Mouse (Mus musculus) liver, embryonic 14.5 days (tissue): ENCODE data around the gene Tceal9. TPM values are rescaled to one million over a fixed set of nuclear protein-coding genes. Genes with fewer than 3 reads are reported as not detected.

Source experiments
- ATAC-seq: fragments of 200-750 bp; cut with Nextera tagmentation; 2 replicates; pipeline ENCODE4 v1.8.0; 2017; ENCODE audit warnings: moderate number of reproducible peaks, mild to moderate bottlenecking, moderate library complexity; ENCODE audit not compliant: insufficient read depth
- DNase-seq, 3 experiments: peaks; one replicate each; pipeline ENCODE4 v3.0.0-alpha.2; 2012 to 2013; ENCODE audit warnings: low read depth in 3 of 3, low spot score in 3 of 3
- H3K27ac ChIP-seq: fragments of 300-500 bp; sonication (generic); 2 replicates; pipeline ENCODE4 v1.5.1; 2014; ENCODE audit warnings: moderate library complexity, mild to moderate bottlenecking, control low read depth, inconsistent platforms
- H3K27me3 ChIP-seq: fragments of 300-500 bp; sonication (generic); 2 replicates; pipeline ENCODE4 v1.6.1; 2014; ENCODE audit warnings: mild to moderate bottlenecking, low read length, moderate library complexity; ENCODE audit not compliant: control insufficient read depth, insufficient read depth
- H3K36me3 ChIP-seq: fragments of 300-500 bp; sonication (generic); replicated peaks from 2 replicates; pipeline ENCODE4 v1.6.1; 2014; ENCODE audit warnings: low read depth; ENCODE audit not compliant: control insufficient read depth, insufficient read depth
- H3K4me1 ChIP-seq, 2 experiments: fragments of 200-500 bp in 1 of 2; fragments of 300-500 bp in 1 of 2; sonication (generic) in 1 of 2; replicated peaks; 2 replicates each; pipeline ENCODE4 v1.6.1; 2012 to 2014; ENCODE audit warnings: antibody characterized with exemption in 1 of 2, inconsistent platforms in 1 of 2, low read length in 1 of 2; ENCODE audit not compliant: control insufficient read depth in 2 of 2, insufficient read depth in 2 of 2
- H3K4me2 ChIP-seq: fragments of 300-500 bp; sonication (generic); 2 replicates; pipeline ENCODE4 v1.6.1; 2014; ENCODE audit warnings: low read depth, mild to moderate bottlenecking, control low read depth, moderate library complexity
- H3K4me3 ChIP-seq, 2 experiments: fragments of 200-500 bp in 1 of 2; fragments of 300-500 bp in 1 of 2; sonication (generic) in 1 of 2; 2 replicates each; pipeline ENCODE4 v1.5.1; 2012 to 2014; ENCODE audit warnings: low read depth in 2 of 2, low read length in 2 of 2, mild to moderate bottlenecking in 2 of 2, control low read depth in 1 of 2, inconsistent platforms in 1 of 2, moderate library complexity in 1 of 2; ENCODE audit not compliant: insufficient read depth in 1 of 2
- H3K9ac ChIP-seq: fragments of 300-500 bp; sonication (generic); replicated peaks from 2 replicates; pipeline ENCODE4 v1.6.1; 2014; ENCODE audit warnings: mild to moderate bottlenecking, control low read depth, moderate library complexity
- H3K9me3 ChIP-seq: fragments of 300-500 bp; sonication (generic); 2 replicates; pipeline ENCODE4 v1.6.1; 2016; ENCODE audit warnings: low read length, mixed read lengths; ENCODE audit not compliant: control insufficient read depth
- CTCF ChIP-seq: IDR thresholded peaks from 2 replicates; pipeline ENCODE4 v1.5.1; 2016; ENCODE audit warnings: antibody characterized with exemption, low read depth, control low read depth
- EP300 ChIP-seq: IDR thresholded peaks from 2 replicates; pipeline ENCODE4 v1.6.1; 2016; ENCODE audit warnings: antibody characterized with exemption, low read depth
- WGBS: fragments of 180-500 bp; shearing (Covaris S2); extraction: QIAGEN DNeasy Blood & Tissue Kit; methylation state at CpG from one replicate; pipeline ENCODE4 v1.1.7; 2014; ENCODE audit not compliant: insufficient replicate concordance; 5-methylcytosine and 5-hydroxymethylcytosine counted together
- polyA plus RNA-seq, 2 experiments: library from polyadenylated mRNA; depleted of rRNA in 1 of 2; stranded (reverse) in 1 of 2; unstranded in 1 of 2; fragments of >200 nt; fragmentation: Nextera tagmentation in 1 of 2; extraction: Ambion mirVana in 1 of 2; gene quantifications; 2 replicates each; pipeline versions ENCODE4 v1.2.1 to v1.2.3; 2012 to 2014

Gene Tceal9
- polyA plus RNA-seq, 2 experiments, result 128 to 233 TPM

- Histone ChIP-seq H3K27ac (no peak overlapping the region), H3K4me2 (no peak overlapping the region), H3K4me3 (no peak overlapping the region), H3K27me3 (no peaks in the 10 kb centered on the region; the same call in 1 of the 2 replicates), H3K9me3 (no peaks in the 10 kb centered on the region), H3K36me3 (no peaks in the 10 kb centered on the region), H3K9ac (no peak overlapping the region), H3K4me1 (no peaks in the 10 kb centered on the region)
- 37% methylated on average over 8 of the region's 8 CpGs for WGBS
- DNase-seq, result no peak
- TF ChIP-seq EP300, result no peak
- no peak for TF ChIP-seq CTCF
- ATAC-seq, result no peak
These were observed 46.0 kb downstream of the Tceal9 start for GRCm38 (mm10) chrX:136290817-136291281.

Other genes starting within 250 kb of the Tceal9 start
- gene Arxes1, start 211.7 kb upstream of the Tceal9 start, polyA plus RNA-seq (2012; rRNA removed), result 2.6 and 2.8 TPM in 2 replicates
- 7.4 and 7.8 TPM in 2 replicates for gene Arxes1, start 211.7 kb upstream of the Tceal9 start, polyA plus RNA-seq (2014; fragmentation: Nextera tagmentation; extraction: Ambion mirVana)
- gene Bex2, start 176.8 kb upstream of the Tceal9 start, polyA plus RNA-seq (2012; rRNA removed), result 57.1 and 93.6 TPM in 2 replicates
- 127 and 138 TPM in 2 replicates for gene Bex2, start 176.8 kb upstream of the Tceal9 start, polyA plus RNA-seq (2014; fragmentation: Nextera tagmentation; extraction: Ambion mirVana)
- 0.24 and 0.39 TPM in 2 replicates for gene Nxf3, start 159.8 kb upstream of the Tceal9 start, polyA plus RNA-seq (2012; rRNA removed)
- 0.17 and 0.23 TPM in 2 replicates for gene Nxf3, start 159.8 kb upstream of the Tceal9 start, polyA plus RNA-seq (2014; fragmentation: Nextera tagmentation; extraction: Ambion mirVana)
- gene Bex4, start 106.1 kb upstream of the Tceal9 start, polyA plus RNA-seq (2012; rRNA removed), result 73.5 and 131 TPM in 2 replicates
- 154 and 162 TPM in 2 replicates for gene Bex4, start 106.1 kb upstream of the Tceal9 start, polyA plus RNA-seq (2014; fragmentation: Nextera tagmentation; extraction: Ambion mirVana)
- gene Tceal8, start 72.7 kb upstream of the Tceal9 start, polyA plus RNA-seq (2012; rRNA removed), result 66.5 and 105 TPM in 2 replicates
- gene Tceal8, start 72.7 kb upstream of the Tceal9 start, polyA plus RNA-seq (2014; fragmentation: Nextera tagmentation; extraction: Ambion mirVana), result 189 and 191 TPM in 2 replicates
- gene Tceal5, start 41.2 kb upstream of the Tceal9 start, polyA plus RNA-seq (2012; rRNA removed), result 6.4 and 13.8 TPM in 2 replicates
- gene Tceal5, start 41.2 kb upstream of the Tceal9 start, polyA plus RNA-seq (2014; fragmentation: Nextera tagmentation; extraction: Ambion mirVana), result 2.9 and 4.0 TPM in 2 replicates
- 0.12 and 0.14 TPM in 2 replicates for gene Tceal7, start 30.3 kb upstream of the Tceal9 start, polyA plus RNA-seq (2012; rRNA removed)
- 0.10 and 0.76 TPM in 2 replicates for gene Tceal7, start 30.3 kb upstream of the Tceal9 start, polyA plus RNA-seq (2014; fragmentation: Nextera tagmentation; extraction: Ambion mirVana)
- 106 and 169 TPM in 2 replicates for gene Bex1, start 29.6 kb upstream of the Tceal9 start, polyA plus RNA-seq (2012; rRNA removed)
- gene Bex1, start 29.6 kb upstream of the Tceal9 start, polyA plus RNA-seq (2014; fragmentation: Nextera tagmentation; extraction: Ambion mirVana), result 137 and 150 TPM in 2 replicates
- gene Bex3, start 25.2 kb downstream of the Tceal9 start, polyA plus RNA-seq (2012; rRNA removed), result 199 and 227 TPM in 2 replicates
- gene Bex3, start 25.2 kb downstream of the Tceal9 start, polyA plus RNA-seq (2014; fragmentation: Nextera tagmentation; extraction: Ambion mirVana), result 224 and 229 TPM in 2 replicates